Mouse (Mus musculus) hematopoietic stem cell, adult 5-6 weeks (primary cell): ENCODE results near the gene Hist1h2ap. TPM values are rescaled to one million over a fixed set of nuclear protein-coding genes. Genes with fewer than 3 reads are reported as not detected.

Source experiments
- total RNA-seq: library from RNA; stranded (forward); fragments of 172-1452, 232-1000 nt; gene quantifications from 2 replicates; pipeline ENCODE4 v1.2.3, GENCODE M21; 2017

The Hist1h2ap gene
- total RNA-seq, 1 experiment from 2014 or later: 2,322 TPM

Other genes starting within 250 kb of the Hist1h2ap start
- not detected in 2 replicates for gene Olfr1362, start 219.5 kb downstream of the Hist1h2ap start, total RNA-seq
- gene Olfr11, start 191.0 kb downstream of the Hist1h2ap start, total RNA-seq: not detected in 2 replicates
- gene Olfr1361, start 170.1 kb downstream of the Hist1h2ap start, total RNA-seq: not detected in 2 replicates
- not detected in 2 replicates for gene Olfr1360, start 156.1 kb downstream of the Hist1h2ap start, total RNA-seq
- gene Olfr1359, start 135.4 kb downstream of the Hist1h2ap start, total RNA-seq: not detected in 2 replicates
- 207 and 226 TPM in 2 replicates for gene Hist1h2bl, start 117.4 kb downstream of the Hist1h2ap start, total RNA-seq
- 605 and 1,529 TPM in 2 replicates for gene Hist1h2ai, start 117.1 kb downstream of the Hist1h2ap start, total RNA-seq
- 66.5 and 218 TPM in 2 replicates for gene Hist1h3h, start 115.8 kb downstream of the Hist1h2ap start, total RNA-seq
- gene Hist1h2bm, start 111.5 kb downstream of the Hist1h2ap start, total RNA-seq: 228 and 356 TPM in 2 replicates
- 134 and 252 TPM in 2 replicates for gene Hist1h4j, start 98.4 kb downstream of the Hist1h2ap start, total RNA-seq
- gene Hist1h4k, start 83.0 kb downstream of the Hist1h2ap start, total RNA-seq: 1,343 and 1,971 TPM in 2 replicates
- gene Hist1h2ak, start 79.7 kb downstream of the Hist1h2ap start, total RNA-seq: 437 and 599 TPM in 2 replicates
- 843 and 1,062 TPM in 2 replicates for gene Hist1h2bn, start 79.4 kb downstream of the Hist1h2ap start, total RNA-seq
- 487 and 689 TPM in 2 replicates for gene Hist1h1b, start 52.9 kb downstream of the Hist1h2ap start, total RNA-seq
- 102 and 199 TPM in 2 replicates for gene Hist1h3i, start 50.1 kb downstream of the Hist1h2ap start, total RNA-seq
- gene Hist1h2an, start 46.3 kb downstream of the Hist1h2ap start, total RNA-seq: 238 and 317 TPM in 2 replicates
- gene Hist1h2bp, start 46.0 kb downstream of the Hist1h2ap start, total RNA-seq: 17.5 and 24.0 TPM in 2 replicates
- gene Hist1h2bq, start 23.3 kb downstream of the Hist1h2ap start, total RNA-seq: 25.5 and 234 TPM in 2 replicates
- not detected in 2 replicates for gene Hist1h2ao, start 23.0 kb downstream of the Hist1h2ap start, total RNA-seq
- 1,005 and 2,128 TPM in 2 replicates for gene Hist1h4m, start 21.8 kb downstream of the Hist1h2ap start, total RNA-seq
- 608 and 1,167 TPM in 2 replicates for gene Hist1h4n, start 1.3 kb downstream of the Hist1h2ap start, total RNA-seq
- gene Hist1h2br, start 236 bp upstream of the Hist1h2ap start, total RNA-seq: 126 and 348 TPM in 2 replicates
- 18.3 and 26.9 TPM in 2 replicates for gene Zfp184, start 111.6 kb upstream of the Hist1h2ap start, total RNA-seq
- gene Pom121l2, start 147.7 kb upstream of the Hist1h2ap start, total RNA-seq: not detected in 2 replicates
- 0.84 and 1.1 TPM in 2 replicates for gene Prss16, start 176.2 kb upstream of the Hist1h2ap start, total RNA-seq
- 573 and 874 TPM in 2 replicates for gene Hist1h2ah, start 202.1 kb upstream of the Hist1h2ap start, total RNA-seq
- 735 and 845 TPM in 2 replicates for gene Hist1h2bk, start 202.4 kb upstream of the Hist1h2ap start, total RNA-seq
- gene Hist1h4i, start 207.9 kb upstream of the Hist1h2ap start, total RNA-seq: 41.9 and 76.5 TPM in 2 replicates
- gene Hist1h2ag, start 209.4 kb upstream of the Hist1h2ap start, total RNA-seq: 548 and 583 TPM in 2 replicates
- 212 and 356 TPM in 2 replicates for gene Hist1h2bj, start 209.7 kb upstream of the Hist1h2ap start, total RNA-seq